Mouse (Mus musculus): ENCODE results near the gene Sp140.

DNA sequence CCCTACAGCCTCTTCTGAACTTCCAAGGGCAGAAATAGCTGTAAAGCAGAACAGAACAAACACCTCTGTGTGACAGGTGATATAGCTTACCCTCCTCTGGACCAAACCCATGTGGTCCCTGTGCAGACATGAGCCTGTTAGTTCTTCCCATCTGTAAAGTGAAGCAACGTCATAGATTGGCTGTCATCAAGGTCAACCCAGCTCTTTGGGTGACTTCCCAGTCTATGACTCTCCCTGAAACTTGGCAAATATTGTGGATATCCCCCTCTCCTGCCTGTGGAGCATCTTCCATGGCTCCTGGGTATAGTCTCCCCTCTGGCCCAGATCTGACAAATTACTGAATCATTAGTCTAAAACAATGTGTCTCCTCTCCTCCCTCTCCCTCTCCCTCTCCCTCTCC, 92.1 kb downstream of the Sp140 start:
- TF ChIP-seq CTCF (IDR thresholded peaks at IDR 0.05; ENCODE audit: low read depth, low read length) (no peak), GATA1 (IDR thresholded peaks at IDR 0.05; ENCODE audit: borderline replicate concordance, low read length) (no peak), TAL1 (conservative IDR thresholded peaks at IDR 0.05; ENCODE audit: low read depth, low read length) (no peak), GATA2 (IDR thresholded peaks at IDR 0.05; ENCODE audit: borderline replicate concordance, low read depth, low read length) (no peak)

Data from G1E (cell line).